Mouse (Mus musculus): ENCODE data around the gene Scrt2. TPM values are rescaled to one million over a fixed set of nuclear protein-coding genes. Genes with fewer than 3 reads are reported as not detected.

Gene Scrt2
- polyA plus RNA-seq, 1 experiment: 0.70 TPM

DNA sequence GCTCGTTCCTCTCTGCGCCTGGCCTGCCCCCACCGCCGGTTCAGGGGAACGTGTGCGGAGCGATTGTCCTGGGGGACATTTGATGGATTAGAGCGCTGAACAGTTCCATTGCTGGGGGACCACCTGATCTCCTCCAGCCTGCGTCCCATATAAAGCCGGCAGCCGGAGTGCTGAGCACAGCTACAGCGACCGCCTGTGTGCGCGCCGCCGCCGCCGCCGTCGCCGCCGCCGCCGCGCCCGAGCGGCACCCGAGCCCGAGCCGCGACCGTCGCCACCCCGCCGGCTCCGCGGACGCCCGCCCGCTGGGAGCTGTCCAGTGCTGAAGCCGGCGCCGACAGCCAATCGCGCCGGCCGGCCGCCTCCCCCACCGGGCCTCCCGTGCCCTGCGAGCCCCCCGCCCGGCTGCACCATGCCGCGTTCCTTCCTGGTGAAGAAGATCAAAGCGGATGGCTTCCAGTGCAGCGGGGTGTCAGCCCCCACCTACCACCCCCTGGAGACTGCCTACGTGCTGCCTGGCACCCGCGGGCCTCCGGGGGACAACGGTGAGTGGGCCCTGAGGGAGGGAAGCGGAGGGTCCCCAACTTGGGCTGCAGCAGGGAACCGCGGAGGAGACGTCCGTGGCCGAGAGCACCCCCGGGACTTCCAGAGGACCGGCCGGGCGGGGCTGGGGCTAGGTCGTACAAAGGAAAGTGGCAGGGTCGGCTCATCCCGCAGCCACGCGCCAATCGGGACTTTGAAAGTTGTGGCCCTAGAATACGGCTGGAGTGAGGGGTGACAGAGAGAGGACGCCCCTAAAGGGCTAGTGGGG is 516 bp downstream of the Scrt2 start:
- DNase-seq (ENCODE audit: low read depth): no peak

DNA sequence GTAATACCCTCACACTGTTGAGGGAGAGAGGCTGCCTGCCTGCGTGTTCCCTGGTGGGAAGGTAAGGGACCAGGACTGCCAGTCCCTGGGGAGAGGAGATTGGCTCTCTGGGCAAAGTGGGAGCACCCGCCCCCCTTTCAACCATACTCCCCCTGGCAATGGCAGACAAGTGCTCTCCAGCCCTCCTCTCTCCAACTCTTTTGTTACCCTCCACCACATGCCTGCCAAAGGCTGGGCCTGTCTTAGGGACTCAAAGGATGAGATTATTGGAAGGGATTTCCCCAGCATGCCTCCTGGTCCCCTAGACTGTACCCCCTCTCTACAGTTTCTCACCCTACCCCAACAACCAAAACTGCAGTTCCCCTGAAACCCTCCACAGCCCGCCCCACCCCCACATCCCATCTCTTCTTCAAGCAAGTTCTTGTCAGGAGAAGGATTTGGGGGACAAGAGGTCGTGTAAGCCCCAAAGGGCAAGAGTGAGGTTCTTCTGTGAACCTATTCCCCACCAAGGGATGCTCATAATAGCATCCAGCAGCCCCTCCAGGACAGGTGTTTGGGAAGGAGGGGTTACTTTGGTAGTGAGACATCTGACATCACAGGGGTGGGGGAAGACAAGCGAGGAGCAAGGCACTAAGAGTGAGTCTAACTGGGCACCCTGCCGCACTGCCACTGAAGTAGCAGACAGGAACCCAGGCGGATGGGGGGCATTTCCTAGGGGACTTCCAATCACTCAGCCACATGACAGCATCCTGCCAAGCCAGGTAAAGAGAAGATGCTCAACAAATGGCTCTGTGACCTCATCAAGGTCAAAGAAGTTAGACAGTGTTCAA is 1.3 kb downstream of the Scrt2 start:
- no peak for DNase-seq (ENCODE audit: low read depth)

DNA sequence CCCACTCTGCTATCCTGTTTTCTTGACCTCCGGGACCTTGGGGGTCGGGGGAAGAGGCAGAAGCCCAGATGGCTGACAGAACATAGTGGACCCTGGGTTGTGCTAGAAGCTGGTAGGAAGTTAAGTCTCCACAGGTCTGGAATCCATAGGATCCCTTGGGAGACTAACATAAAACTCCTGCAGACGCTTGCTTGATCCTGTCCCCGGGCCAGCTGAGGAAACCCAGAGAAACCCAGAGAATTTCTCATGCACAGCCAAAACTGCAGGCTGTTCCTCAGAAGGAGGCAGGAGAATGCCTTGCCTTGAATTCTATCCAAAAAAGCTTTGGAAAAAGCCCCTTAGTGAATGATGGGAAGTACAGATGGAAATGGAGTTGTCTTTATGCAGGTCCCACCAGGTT is 2.1 kb downstream of the Scrt2 start:
- DNase-seq (ENCODE audit: low read depth): no peak

DNA sequence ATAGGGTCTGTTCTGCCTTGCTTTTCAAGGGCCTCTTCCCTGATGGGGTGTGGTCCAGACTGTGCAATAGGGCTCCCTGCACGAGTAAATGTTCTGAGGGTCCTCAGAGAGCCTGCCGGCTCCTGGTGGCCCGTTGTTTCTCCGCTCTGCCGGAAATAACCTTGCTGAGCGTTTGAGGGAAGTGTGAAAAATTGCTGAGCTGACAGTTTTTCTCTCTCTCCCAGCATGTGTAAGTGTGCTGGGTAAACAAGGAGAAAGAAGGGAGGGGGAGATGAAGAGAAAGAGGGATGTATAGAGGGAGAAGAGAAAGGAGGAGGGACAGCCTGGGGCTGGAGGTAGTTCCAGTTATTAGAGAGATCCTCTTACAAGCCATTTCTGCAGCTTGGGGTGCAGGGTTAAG is 3.0 kb downstream of the Scrt2 start:
- DNase-seq (ENCODE audit: low read depth): no peak

DNA sequence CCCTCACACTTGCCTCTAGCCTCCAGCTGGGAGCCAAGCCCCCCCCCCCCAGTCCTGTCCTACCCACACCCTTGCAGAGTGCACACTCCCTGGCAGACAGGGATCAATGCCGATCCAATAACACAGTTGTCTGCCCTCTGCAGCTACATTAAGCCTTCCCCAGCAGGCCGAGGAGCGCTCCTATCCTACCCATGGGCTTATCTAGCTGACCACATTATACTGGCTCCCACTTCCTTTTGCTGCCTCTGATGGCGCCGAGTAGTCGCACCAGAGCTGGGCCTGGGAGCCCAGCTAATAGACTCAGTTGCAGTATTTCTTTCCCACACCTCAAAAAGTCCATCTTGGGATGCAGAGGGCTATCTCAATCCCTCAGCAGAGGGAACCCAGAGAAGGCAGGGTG is 4.1 kb downstream of the Scrt2 start:
- DNase-seq (ENCODE audit: low read depth): no peak

DNA sequence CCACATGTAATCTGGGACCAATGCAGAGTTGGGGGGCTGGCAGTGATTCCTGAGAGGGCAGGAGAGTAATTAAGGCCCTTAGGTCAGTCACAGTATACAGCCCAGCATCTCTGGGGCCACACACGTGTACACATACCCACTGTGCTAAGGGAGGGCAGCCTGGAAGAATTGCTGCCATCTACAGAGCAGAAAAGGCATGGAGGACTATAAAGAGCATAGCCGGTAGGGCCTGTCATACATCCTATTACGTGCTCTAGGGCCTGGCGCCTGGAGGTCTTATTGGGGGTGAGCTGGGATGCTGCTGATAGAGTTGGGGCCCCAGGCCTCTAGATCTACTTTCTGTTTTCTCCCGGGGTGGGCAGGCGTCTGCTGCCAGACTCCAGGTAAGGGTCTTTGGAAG is 5.1 kb downstream of the Scrt2 start:
- no peak for DNase-seq (ENCODE audit: low read depth)

DNA sequence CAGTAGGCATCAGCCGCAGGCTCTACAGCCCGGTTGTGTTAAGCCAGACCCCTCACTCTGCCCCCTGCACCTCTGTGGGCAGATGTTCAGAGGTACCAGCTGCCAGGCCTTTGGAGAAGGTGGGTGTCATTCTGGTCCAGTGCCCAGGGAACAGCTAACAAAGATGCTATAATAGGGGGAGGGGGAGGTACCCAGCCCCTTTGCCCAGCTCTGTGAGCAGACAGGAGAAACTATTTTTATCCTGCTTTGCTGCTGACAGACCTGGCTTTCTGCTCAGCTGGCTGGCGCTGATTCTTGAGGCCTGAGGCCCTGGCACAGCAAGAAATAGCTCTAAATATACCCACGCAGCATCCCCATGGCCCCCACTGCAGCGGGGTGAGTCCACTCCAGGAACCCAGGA is 5.8 kb downstream of the Scrt2 start:
- no peak for DNase-seq (ENCODE audit: low read depth)

DNA sequence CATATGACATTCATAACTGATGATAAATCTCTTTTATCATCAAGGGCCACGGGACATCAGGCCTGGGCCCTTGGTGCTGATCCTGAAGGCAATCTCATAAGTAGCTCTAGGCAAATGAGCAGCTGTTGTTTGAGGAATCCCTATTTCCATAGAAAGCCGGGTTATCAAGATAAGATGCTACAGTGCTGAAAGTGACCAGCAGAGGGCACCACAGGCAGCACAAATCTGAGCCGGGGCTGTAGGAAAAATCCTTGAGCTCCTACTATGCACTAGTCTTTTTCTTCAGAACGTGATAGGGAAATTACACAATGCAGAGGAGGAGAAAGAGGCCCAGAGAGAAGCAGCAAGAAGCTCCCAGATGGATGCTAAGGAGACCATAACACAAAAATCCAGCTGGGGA is 7.7 kb downstream of the Scrt2 start:
- no peak for DNase-seq (ENCODE audit: low read depth)

DNA sequence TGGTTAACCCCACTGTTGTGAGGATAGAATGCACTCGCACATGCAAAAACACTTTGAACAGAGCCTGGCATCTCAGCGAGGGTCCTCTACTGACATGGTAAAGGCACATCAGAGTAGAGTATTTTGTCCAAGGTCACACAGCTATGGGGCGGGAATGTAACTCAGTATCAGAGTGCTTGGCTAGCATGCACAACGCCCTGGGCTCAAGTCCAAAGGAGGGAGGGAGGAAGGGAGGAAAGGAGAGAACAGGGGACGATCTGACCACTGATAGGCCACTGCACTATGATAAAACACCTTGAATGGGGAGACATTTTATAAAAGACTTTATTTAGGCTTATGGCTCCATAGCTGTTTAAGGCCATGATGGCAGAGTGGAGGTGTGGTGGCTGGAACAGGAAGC is 8.3 kb downstream of the Scrt2 start:
- no peak for DNase-seq (ENCODE audit: low read depth)

DNA sequence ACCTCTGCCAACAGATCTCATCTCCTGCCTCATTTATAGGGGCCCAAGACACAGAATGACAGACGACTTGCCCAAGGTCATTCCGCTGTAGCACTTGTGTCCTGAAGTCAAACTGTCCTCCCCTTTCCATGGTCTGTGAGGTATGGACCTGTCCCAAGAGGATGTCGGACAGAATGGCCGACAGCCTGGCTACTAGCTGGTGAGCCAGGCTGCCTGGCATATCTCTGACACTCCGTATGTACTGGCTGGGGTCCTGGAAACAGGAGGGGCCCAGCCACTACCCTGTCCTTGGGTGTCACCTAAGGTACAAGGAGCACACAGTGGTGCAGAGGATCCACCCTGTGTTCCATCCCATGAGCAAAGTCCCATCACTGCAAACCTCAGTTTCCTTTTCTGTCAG is 9.2 kb downstream of the Scrt2 start:
- no peak for DNase-seq (ENCODE audit: low read depth)

DNA sequence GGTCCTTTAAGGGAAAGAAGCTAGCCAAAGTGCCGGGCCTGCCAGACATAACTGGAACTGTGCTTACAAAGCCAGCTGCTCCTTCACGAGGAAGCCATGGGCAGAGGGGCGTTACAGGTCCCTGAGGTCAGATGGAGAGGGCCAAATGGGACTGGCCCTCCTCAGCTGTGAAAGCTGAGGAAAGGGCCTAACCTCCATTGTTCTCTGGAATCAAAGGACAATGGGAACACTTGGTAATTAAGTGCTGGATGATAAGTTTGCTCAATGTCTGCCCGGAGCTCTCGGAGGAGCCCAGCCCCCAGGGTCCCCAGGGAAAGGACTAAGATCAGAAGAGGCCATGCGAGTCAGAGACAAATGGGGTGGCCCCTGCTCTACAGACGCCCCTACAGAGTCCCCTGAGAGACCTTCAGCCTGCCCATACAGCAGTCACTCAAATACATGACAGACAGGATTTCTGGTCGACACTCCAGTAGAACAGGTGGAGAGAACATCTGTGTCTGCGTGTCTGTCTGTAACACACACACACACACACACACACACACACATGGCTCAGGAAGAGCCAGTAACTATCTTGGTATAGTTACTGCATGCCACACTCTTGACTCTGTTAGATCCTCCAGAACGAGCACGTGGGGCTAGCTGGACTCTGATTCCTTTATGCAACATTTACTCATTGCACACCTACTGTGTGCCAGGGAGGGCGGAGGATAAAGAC is 10.2 kb downstream of the Scrt2 start:
- DNase-seq (ENCODE audit: low read depth): no peak

DNA sequence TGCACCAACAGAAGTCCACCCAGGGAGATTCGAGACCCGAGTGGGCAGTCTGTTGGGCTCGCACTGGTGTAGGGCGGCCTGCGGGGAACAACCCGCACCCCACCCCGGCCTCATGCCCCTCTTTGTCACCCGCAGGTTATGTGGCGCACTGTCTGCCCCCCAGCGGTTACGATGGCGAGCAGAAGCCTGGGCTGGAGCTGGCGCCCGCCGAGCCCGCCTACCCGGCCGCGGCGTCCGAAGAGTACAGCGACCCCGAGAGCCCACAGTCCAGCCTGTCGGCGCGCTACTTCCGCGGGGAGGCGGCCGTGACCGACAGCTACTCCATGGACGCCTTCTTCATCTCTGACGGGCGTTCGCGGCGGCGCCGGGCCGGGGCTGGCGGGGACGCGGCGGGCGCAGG is 11.6 kb downstream of the Scrt2 start:
- DNase-seq (ENCODE audit: low read depth): no peak

DNA sequence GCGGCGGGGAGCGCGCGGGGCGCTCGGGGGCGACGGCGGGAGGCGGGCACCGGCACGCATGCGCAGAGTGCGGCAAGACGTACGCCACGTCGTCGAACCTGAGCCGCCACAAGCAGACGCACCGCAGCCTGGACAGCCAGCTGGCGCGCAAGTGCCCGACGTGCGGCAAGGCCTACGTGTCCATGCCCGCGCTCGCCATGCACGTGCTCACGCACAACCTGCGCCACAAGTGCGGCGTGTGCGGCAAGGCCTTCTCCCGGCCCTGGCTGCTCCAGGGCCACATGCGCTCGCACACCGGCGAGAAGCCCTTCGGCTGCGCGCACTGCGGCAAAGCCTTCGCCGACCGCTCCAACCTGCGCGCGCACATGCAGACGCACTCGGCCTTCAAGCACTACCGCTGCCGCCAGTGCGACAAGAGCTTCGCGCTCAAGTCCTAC is 12.0 kb downstream of the Scrt2 start:
- DNase-seq (ENCODE audit: low read depth): no peak

DNA sequence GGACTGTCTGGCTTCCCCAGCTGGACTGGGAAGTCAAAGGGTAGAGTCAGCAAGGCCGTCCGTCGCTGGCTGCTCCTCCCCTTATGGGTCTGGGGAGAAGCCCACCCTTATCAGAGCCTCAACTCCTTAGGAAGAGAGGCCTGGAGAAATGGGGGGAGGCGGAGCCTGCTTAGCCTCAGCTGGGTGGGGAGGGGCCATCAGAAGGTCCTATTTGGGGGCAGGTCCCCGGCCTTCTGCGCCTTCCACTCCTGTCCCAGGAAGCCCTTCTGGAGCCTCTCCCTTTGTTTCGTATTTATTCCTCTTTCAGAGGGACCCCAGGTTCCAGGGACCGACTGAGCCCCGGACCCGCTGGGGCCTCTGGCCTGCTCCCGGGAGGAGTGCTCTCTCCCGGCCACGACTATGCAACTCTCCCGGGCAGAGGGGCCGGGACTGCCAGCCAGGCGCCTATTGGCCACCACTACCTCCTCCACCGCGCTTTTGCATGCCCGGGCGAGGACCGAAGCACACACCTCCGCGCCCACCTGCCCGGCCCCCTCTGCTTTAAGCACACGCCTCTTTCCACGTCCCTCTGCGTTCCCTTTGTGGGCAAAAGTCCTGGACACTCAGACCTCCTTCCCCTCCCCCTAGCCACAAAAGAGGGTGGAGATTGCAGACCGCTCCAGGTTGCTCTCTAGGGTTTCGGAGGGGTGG is 13.7 kb downstream of the Scrt2 start:
- DNase-seq (ENCODE audit: low read depth): no peak

DNA sequence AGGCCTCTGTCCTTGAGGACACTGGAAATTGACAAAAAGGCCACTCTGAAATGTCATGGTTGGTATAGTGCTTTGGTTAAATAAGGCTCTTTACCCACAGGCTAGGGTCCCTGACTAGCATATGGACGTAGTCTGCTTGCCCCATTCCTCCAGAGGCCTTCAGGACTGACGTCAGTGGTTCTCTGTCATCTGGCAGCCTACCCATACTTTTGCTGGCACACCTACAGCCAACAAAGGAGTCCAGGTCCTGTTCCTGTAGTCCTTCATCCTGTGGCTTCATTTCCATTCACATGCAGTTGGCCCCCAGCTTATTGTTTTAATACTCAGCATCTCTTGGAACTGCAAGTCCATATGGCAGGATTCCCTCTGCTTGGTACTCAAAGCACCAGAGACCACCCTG is 15.6 kb downstream of the Scrt2 start:
- no peak for DNase-seq (ENCODE audit: low read depth)

DNA sequence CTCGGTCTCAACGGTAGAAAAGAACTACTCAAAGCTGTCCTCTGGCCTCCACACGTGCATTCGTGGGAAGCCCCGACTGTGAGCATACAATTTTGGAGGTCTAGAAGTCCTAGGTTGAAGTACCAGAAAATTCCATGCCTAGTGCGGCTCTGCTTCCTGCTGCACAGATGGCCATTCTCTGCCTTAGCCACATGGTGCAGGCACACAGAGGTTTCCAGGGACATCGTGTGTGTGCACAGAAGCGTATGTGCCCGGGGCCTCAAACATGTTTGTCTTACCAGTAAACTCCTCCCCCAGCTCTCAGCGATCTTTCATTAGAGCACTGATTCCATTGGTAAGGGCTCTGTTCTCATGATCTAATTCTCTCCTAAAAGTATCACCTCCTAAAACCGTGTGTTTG is 16.6 kb downstream of the Scrt2 start:
- DNase-seq (ENCODE audit: low read depth): no peak

DNA sequence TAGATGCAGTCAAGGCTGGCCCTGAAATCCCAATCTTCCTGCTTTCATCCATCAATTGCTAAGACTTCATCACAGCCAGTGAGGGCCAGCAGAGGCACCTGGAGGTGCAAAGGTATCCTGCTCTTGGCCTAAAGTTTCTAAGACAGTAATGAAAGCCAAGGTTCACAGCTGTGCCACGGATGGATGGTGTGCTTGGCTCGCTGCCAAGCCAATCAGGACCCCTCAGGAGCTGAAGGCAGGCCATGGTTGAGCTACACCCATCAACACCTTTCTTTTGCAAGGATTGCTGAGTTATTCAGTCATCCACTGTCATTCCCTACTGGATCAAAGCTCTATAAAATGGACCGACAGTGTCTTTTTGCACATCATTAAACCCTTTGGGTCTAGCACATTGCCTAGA is 18.2 kb downstream of the Scrt2 start:
- DNase-seq (ENCODE audit: low read depth): no peak

DNA sequence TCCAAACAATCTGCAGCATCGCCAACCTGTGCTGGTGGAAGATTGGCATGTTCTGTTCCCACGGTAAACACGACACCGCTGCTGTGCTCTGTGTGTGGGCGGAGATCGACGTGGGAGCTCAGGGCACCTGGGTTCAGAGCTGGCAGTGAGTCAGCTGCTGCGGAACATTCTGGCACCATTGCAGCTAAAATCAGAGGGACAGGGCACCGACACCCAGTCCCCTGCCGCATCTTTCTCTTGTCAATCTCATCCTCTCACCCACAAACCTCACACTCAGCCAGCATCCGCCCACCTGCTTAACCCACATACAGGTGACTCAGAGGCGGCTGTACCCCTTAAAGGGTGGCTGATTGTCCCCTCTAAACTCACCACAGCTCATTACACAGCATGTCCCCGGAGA is 20.4 kb downstream of the Scrt2 start:
- no peak for DNase-seq (ENCODE audit: low read depth)

DNA sequence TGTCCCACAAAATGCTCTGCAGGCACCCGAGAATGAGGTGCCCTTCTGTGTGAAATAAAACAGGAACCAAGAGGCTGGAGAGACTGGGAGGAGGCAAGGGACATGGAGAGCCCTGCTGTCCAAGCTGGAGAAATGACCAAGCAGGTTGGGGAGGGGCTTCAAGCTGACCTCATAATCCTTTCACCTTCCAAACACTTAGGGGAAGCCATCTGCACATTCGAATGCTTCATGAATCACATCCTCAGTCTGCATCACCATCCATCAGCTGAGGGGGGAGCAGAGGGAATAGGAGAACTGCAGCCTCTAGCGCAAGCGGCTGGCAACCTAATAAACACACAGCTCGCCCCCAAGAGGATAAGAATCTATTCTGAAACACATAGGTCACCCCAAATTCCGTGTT is 21.0 kb downstream of the Scrt2 start:
- no peak for DNase-seq (ENCODE audit: low read depth)

DNA sequence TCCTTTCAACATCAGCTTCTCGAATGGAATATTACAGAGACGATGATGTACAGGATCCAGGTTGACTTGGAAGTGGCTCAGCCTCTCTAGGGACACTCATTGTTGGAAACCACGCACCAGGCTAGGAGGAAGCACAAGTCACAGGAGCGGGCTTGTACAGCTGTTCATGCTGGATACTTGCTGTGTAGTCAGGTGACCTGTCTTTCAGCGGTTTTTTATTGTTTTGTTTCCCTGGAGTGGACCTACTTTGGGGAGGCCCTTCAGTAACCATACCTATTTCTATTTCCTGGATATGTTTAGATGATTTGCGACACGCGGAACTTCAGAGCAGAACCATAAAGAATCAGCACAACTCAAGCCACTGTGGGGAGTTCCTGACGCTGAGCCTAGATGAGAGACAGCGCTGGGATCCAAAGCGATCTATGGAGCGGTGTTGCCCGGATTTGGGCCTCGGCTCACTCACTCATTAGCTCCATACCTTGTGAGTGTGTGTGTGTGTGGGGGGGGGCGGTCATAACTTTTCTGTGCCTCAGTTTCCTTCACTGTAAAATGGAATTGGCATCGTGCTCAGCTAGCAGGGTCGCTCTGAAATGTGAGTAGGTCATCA is 23.5 kb downstream of the Scrt2 start:
- DNase-seq (ENCODE audit: low read depth): no peak
